Mouse (Mus musculus): ENCODE data around the gene Pik3r5. TPM values are rescaled to one million over a fixed set of nuclear protein-coding genes. Genes with fewer than 3 reads are reported as not detected.

Pik3r5 gene
- polyA plus RNA-seq, 1 experiment from 2014 or later, result 0.30 TPM

DNA sequence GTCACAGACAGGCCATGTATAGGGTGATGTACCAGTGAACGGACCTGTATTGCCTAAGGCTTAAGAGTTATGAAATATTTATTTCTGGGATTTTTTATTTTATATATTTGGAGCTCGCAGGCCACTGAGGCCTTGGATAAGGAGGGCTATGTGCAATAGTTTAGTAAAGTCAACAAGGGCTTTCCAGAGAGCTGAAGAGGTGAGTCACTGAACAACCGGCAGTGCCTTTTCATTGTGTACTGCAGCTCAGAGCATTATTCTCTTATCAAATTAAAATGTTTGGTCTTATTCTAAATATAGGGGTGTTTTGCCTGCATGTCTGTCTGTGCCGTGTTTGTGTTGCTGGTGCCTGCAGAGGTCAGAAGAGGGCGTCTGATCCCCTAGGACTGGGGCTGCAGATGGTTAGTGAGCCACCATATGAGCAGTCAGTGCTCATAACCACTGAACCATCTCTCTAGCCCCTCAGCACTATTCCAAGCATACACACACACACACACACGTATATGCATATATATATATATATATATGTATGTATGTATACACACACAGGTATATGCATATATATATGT lies 56.4 kb downstream of the Pik3r5 start:
- ATAC-seq (ENCODE audit: insufficient read depth), result no peak
- 55% methylated on average over 6 of the region's 6 CpGs for WGBS
- no peaks in the 10 kb centered on the region for H3K36me3 ChIP-seq (ENCODE audit: insufficient read depth)

DNA sequence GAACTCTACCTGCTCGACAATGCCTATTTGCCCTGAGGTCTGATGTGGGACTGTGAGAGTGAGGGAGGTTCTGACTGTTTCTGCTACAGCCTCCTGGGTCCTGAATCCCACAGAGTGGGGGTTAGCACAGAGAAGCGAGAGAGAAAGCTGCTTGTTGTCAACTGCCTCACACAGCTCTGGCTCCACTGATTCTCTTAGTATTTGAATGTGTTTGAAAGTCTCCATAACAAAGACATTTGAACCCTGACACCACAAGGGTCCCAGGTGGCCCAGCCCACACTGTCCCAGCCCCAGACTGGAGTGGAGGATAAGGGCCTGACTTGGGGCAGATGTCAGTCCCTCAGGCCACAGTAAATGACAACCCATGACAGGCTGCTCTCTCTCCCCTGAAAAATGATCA lies 57.3 kb downstream of the Pik3r5 start:
- DNase-seq (no peak), ATAC-seq (ENCODE audit: insufficient read depth) (no peak)
- no peak overlapping the region for H3K27ac ChIP-seq (ENCODE audit: low read depth)
- H3K4me3 ChIP-seq (ENCODE audit: low read depth, low read length), result no peak overlapping the region
- no peaks in the 10 kb centered on the region for H3K27me3 ChIP-seq (ENCODE audit: insufficient read depth, low read length)
- 48% methylated on average over 2 of the region's 2 CpGs for WGBS
- H3K4me1 ChIP-seq (ENCODE audit: insufficient read depth), result no peaks in the 10 kb centered on the region
- H3K9me3 ChIP-seq (ENCODE audit: low read depth, low read length), result no peaks in the 10 kb centered on the region
- H3K36me3 ChIP-seq (ENCODE audit: insufficient read depth), result no peaks in the 10 kb centered on the region
- no peak overlapping the region for H3K9ac ChIP-seq
- TF ChIP-seq CTCF (IDR thresholded peaks at IDR 0.05; ENCODE audit: low read depth), result no peak
- no peak overlapping the region for H3K4me2 ChIP-seq

More for the DNA sequence above, 56.4 kb downstream of the Pik3r5 start:
- TF ChIP-seq CTCF (IDR thresholded peaks at IDR 0.05; ENCODE audit: low read depth), result no peak
- Histone ChIP-seq H3K4me3 (ENCODE audit: low read depth, low read length) (no peak overlapping the region), H3K4me1 (ENCODE audit: insufficient read depth) (no peaks in the 10 kb centered on the region), H3K9ac (no peak overlapping the region), H3K27me3 (ENCODE audit: insufficient read depth, low read length) (no peaks in the 10 kb centered on the region), H3K9me3 (ENCODE audit: low read depth, low read length) (no peaks in the 10 kb centered on the region), H3K27ac (ENCODE audit: low read depth) (0 out of 2 replicates have a peak overlapping the region, but pooled peaks have one; percentile 13), H3K4me2 (no peak overlapping the region)
- peak; percentile 36 for DNase-seq

- no peaks in the 10 kb centered on the region for H3K36me3 ChIP-seq (ENCODE audit: insufficient read depth)
- no peak overlapping the region for H3K9ac ChIP-seq
- no peak for TF ChIP-seq CTCF (IDR thresholded peaks at IDR 0.05; ENCODE audit: low read depth)
- no peak overlapping the region for H3K4me3 ChIP-seq (ENCODE audit: low read depth, low read length)
- H3K4me2 ChIP-seq, result no peak overlapping the region
- WGBS, result 80% methylated on average over 11 of the region's 11 CpGs
- no peaks in the 10 kb centered on the region for H3K9me3 ChIP-seq (ENCODE audit: low read depth, low read length)
- H3K27me3 ChIP-seq (ENCODE audit: insufficient read depth, low read length), result no peaks in the 10 kb centered on the region
- no peaks in the 10 kb centered on the region for H3K4me1 ChIP-seq (ENCODE audit: insufficient read depth)
- ATAC-seq (ENCODE audit: insufficient read depth) (no peak), DNase-seq (no peak)
- H3K27ac ChIP-seq (ENCODE audit: low read depth), result no peak overlapping the region
Observed at GRCm38 (mm10) chr11:68492592-68492991, 60.7 kb downstream of the Pik3r5 start.

GRCm38 (mm10) chr11:68493760-68494159 lies 61.8 kb downstream of the Pik3r5 start:
- no peaks in the 10 kb centered on the region for H3K4me1 ChIP-seq (ENCODE audit: insufficient read depth)
- no peaks in the 10 kb centered on the region for H3K27me3 ChIP-seq (ENCODE audit: insufficient read depth, low read length)
- no peak overlapping the region for H3K27ac ChIP-seq (ENCODE audit: low read depth)
- WGBS, result 62% methylated on average over 5 of the region's 5 CpGs
- H3K9ac ChIP-seq, result no peak overlapping the region
- no peak overlapping the region for H3K4me3 ChIP-seq (ENCODE audit: low read depth, low read length)
- no peak for ATAC-seq (ENCODE audit: insufficient read depth)
- TF ChIP-seq CTCF (IDR thresholded peaks at IDR 0.05; ENCODE audit: low read depth), result no peak
- H3K36me3 ChIP-seq (ENCODE audit: insufficient read depth), result no peaks in the 10 kb centered on the region
- H3K4me2 ChIP-seq, result no peak overlapping the region
- no peak for DNase-seq
- no peaks in the 10 kb centered on the region for H3K9me3 ChIP-seq (ENCODE audit: low read depth, low read length)

DNA sequence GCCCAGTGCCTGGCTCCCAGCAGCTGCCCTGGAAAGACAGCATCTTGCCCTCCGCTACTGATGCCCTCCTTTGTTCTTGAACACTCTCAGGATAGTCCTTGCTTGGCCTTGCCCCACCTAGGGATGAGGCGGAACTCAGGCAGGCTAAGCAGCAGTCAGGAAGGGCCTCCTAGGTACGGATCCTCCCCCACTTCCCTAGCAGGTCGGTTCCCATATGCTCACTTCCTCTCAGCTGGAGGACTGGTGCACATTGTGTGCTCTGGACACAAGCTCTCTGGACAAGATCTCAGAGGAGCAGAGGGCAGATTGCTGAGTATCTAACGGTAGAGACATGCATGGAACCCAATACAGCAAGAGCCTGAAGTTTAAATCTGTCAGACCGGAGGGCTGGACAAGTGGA lies 65.2 kb downstream of the Pik3r5 start:
- DNase-seq (no peak), ATAC-seq (ENCODE audit: insufficient read depth) (no peak)
- H3K4me2 ChIP-seq, result no peak overlapping the region

GRCm38 (mm10) chr11:68498517-68498916 lies 66.6 kb downstream of the Pik3r5 start:
- Histone ChIP-seq H3K9me3 (ENCODE audit: low read depth, low read length) (no peaks in the 10 kb centered on the region), H3K27me3 (ENCODE audit: insufficient read depth, low read length) (no peaks in the 10 kb centered on the region), H3K27ac (ENCODE audit: low read depth) (no peak overlapping the region), H3K36me3 (ENCODE audit: insufficient read depth) (no peaks in the 10 kb centered on the region), H3K9ac (no peak overlapping the region), H3K4me2 (no peak overlapping the region), H3K4me3 (ENCODE audit: low read depth, low read length) (no peak overlapping the region), H3K4me1 (ENCODE audit: insufficient read depth) (no peaks in the 10 kb centered on the region)
- no peak for TF ChIP-seq CTCF (IDR thresholded peaks at IDR 0.05; ENCODE audit: low read depth)
- 88% methylated on average over 11 of the region's 11 CpGs for WGBS
- no peak for DNase-seq
- ATAC-seq (ENCODE audit: insufficient read depth), result no peak

More for the DNA sequence above, 65.2 kb downstream of the Pik3r5 start:
- Histone ChIP-seq H3K27me3 (ENCODE audit: insufficient read depth, low read length) (no peaks in the 10 kb centered on the region), H3K4me3 (ENCODE audit: low read depth, low read length) (no peak overlapping the region), H3K9ac (no peak overlapping the region), H3K27ac (ENCODE audit: low read depth) (no peak overlapping the region), H3K9me3 (ENCODE audit: low read depth, low read length) (no peaks in the 10 kb centered on the region), H3K36me3 (ENCODE audit: insufficient read depth) (no peaks in the 10 kb centered on the region), H3K4me1 (ENCODE audit: insufficient read depth) (no peaks in the 10 kb centered on the region)
- WGBS, result 56% methylated on average over 6 of the region's 6 CpGs
- TF ChIP-seq CTCF (IDR thresholded peaks at IDR 0.05; ENCODE audit: low read depth), result no peak

- WGBS, result 65% methylated on average over 8 of the region's 8 CpGs
- ATAC-seq (ENCODE audit: insufficient read depth) (no peak), DNase-seq (no peak)
- no peak for TF ChIP-seq CTCF (IDR thresholded peaks at IDR 0.05; ENCODE audit: low read depth)
- Histone ChIP-seq H3K36me3 (ENCODE audit: insufficient read depth) (no peaks in the 10 kb centered on the region), H3K27me3 (ENCODE audit: insufficient read depth, low read length) (no peaks in the 10 kb centered on the region), H3K4me3 (ENCODE audit: low read depth, low read length) (no peak overlapping the region), H3K4me1 (ENCODE audit: insufficient read depth) (no peaks in the 10 kb centered on the region), H3K4me2 (no peak overlapping the region), H3K9ac (no peak overlapping the region), H3K9me3 (ENCODE audit: low read depth, low read length) (no peaks in the 10 kb centered on the region), H3K27ac (ENCODE audit: low read depth) (no peak overlapping the region)
Observed at GRCm38 (mm10) chr11:68498999-68499699, 67.2 kb downstream of the Pik3r5 start.
